Mouse (Mus musculus): ENCODE data around the gene Strip1.

Gene Strip1

GRCm38 (mm10) chr3:107594662-107595263 is 36.7 kb downstream of the Strip1 start, which contains the start of gene Alx3:
TSS of gene Alx3 (plus strand) at chr3:107595031.
- peak; percentile 50 for DNase-seq (ENCODE audit: extremely low spot score, low spot score)

DNA sequence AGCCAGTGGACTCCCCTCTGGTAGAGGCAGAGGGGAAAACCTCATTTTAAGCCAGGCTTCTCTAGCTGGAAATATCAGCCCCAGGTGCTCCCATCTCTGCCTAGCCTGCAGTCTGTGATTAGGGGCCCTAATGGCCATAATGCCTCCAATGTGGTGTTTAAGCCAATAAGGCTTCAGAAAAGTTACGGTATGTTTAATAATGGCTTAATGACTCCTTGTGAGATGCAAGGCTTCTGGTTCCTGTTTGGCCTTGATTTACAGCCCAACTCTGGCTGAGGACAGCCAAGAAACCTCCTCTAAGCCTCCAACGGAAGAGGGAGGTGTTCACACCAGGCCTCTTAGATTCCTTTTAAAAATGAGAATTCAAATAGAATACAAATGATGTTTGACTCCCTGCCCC is 37.9 kb downstream of the Strip1 start:
- DNase-seq (ENCODE audit: extremely low spot score, low spot score) = no peak

GRCm38 (mm10) chr3:107591612-107592011 is 39.9 kb downstream of the Strip1 start:
- DNase-seq (ENCODE audit: extremely low spot score, low spot score) = no peak

DNA sequence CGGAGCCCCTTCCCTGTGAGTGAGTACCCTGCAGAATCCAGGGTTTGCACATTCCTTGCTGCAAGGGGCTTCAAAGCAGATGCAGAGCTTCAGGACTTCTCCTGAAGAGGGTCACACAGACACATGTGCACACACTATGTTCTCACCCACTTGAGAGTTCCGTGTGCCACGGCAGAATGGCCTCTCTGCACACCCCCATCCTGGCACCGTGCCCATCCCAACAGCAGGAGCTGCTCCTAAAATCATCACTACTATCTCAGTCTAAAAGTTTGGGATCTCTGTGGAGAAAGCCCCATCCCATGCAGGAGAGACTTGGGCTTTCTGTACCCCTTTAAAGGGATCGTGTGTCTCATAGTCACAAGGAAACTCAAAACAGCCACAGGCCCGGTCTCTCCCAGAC is 45.0 kb downstream of the Strip1 start:
- no peak for DNase-seq (ENCODE audit: extremely low spot score, low spot score)

GRCm38 (mm10) chr3:107583893-107584292 is 47.6 kb downstream of the Strip1 start:
- DNase-seq (ENCODE audit: extremely low spot score, low spot score) = peak; percentile 44

- peak; percentile 68 for DNase-seq (ENCODE audit: extremely low spot score, low spot score)
Observed at GRCm38 (mm10) chr3:107582875-107583767, 48.4 kb downstream of the Strip1 start.

DNA sequence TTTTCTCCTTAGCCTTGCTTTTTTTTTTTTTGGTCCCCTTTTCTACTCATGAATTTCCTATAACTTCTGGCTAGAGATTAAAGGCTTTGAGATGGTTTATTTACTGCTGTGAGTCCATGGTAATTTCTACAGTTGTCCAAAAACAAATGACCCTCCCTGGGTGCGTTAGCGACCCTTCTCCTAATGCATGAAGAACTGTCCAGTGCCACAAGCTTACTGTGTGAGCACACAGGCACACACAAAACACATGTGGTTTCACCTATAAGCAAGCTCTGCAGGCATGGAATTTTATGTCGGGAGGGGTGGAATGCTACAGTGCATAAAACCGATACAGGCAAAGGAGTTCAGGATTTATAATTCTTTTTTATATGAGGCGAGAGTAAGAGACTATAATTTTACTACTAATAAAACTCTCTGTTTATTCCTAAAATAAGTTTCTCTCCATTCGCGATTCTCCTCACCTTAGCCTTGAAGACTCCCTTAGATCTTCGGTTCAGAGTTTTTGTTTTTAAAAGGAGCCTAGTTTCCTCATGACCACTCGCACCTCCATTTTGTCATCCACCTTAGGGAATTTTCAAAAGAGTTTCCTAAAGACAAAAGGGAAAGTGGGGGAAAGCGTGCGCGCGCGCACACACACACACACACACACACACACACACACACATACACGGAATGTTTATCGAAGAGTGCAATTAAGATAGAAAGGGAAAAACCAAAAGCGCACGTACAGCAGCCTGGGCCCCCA is 49.2 kb downstream of the Strip1 start:
- DNase-seq (ENCODE audit: extremely low spot score, low spot score) = no peak

DNA sequence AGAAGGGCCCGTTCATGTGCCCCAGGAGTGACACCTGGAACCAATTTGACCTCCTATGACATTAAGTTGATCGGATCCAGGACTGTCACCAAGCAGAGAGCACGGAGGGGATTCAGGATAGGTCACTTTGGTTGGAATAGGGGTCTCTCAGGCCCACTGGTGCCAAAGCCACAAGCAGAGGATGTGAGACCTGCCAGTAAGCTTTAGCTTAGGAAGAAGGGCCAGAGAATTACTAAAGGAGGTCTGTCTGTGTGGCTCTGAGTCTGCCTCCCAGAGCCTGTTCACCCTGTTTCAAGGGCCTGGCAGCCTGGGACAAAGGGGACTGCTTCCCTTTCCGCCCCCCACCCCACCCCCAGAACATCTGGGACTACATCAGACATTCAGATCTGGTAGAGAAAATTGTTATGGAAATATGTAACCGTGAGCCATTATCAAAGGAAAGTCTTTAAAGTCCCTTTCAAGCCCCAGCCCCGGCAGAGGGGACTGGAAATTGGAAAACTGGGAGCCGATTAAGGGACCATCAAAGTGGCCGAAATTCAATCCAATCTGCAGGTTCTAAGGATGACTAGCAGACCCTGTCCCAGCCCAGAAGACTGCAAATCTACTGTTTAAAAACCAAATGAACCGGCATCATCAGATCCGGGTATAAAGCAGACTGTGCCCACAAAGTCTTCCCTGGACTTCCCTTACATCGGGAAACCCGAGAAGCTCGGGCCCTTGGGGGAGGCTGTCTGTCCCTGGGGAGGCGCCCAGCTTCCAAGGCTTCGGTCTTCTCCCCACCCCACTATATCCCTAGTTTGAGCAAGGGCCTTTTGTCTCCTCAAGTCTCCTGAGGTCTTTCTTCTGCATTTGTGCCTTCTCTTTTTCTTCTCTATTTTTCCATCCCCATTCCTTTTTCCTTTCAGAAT is 50.1 kb downstream of the Strip1 start:
- peak; percentile 47 for DNase-seq (ENCODE audit: extremely low spot score, low spot score)

GRCm38 (mm10) chr3:107579466-107579865 is 52.0 kb downstream of the Strip1 start:
- peak; percentile 71 for DNase-seq (ENCODE audit: extremely low spot score, low spot score)

- DNase-seq (ENCODE audit: extremely low spot score, low spot score) = no peak
Observed at GRCm38 (mm10) chr3:107577810-107578390, 53.6 kb downstream of the Strip1 start.

- DNase-seq (ENCODE audit: extremely low spot score, low spot score) = no peak
Observed at GRCm38 (mm10) chr3:107576807-107577206, 54.7 kb downstream of the Strip1 start.

DNA sequence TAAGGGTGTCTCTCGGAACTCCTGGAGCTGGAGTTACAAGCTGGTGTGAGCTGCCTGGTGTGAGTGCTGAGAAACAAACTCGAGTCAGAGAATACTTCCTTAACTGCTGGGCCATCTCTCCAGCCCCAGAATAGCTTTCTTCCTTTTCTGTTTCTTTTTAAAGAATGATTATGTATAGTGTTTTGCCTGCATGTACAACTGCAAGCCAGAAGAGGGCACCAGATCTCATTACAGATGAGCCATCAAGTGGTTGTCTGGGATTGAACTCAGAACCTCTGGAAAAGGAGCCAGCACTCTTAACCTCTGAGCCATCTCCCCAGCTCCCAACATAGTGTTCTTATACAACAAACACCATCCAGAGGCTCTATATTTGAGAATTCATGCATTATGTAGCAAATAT is 60.3 kb downstream of the Strip1 start:
- DNase-seq (ENCODE audit: extremely low spot score, low spot score) = no peak

- DNase-seq (ENCODE audit: extremely low spot score, low spot score) = no peak
Observed at GRCm38 (mm10) chr3:107568721-107569120, 62.8 kb downstream of the Strip1 start.

DNA sequence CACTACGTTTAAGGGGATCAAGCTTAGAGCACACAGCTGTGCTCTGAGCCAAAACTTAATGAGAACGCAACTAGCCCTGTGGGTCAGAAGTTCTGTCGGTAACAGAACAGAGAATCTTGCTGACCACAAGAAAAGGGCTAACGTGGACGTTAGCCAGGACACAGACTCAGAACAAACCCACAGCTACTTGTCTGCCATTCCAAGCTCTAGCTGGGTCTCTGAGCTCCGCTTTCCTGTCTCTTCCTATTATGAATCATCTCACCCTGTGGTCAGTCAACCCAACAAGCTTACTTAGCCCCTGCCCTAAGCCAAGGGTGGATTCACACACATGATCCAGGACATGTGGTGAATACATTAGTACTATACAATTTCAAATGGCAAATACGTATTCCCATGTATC is 63.7 kb downstream of the Strip1 start:
- DNase-seq (ENCODE audit: extremely low spot score, low spot score) = no peak

- no peak for DNase-seq (ENCODE audit: extremely low spot score, low spot score)
Observed at GRCm38 (mm10) chr3:107565331-107565730, 66.2 kb downstream of the Strip1 start.

DNA sequence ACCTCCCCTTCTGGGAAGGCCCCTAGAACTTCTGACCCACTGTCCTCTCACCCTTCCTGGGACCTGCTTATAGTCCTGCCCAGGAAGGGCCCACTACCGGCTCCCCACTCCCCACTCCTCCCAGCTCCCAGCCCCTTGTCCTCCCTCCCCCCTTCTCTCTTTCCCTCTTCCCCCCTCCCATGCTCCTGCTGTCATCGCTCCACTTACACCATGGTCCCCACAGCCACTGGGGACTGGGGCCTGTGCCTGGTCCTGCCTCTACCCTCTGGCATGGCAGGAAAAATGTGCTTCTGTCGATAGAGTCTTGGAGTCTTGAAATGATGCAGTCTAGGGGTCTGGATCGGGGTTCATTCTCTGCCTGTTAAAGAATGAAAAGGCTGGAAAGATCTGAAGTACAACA is 67.6 kb downstream of the Strip1 start:
- no peak for DNase-seq (ENCODE audit: extremely low spot score, low spot score)

DNA sequence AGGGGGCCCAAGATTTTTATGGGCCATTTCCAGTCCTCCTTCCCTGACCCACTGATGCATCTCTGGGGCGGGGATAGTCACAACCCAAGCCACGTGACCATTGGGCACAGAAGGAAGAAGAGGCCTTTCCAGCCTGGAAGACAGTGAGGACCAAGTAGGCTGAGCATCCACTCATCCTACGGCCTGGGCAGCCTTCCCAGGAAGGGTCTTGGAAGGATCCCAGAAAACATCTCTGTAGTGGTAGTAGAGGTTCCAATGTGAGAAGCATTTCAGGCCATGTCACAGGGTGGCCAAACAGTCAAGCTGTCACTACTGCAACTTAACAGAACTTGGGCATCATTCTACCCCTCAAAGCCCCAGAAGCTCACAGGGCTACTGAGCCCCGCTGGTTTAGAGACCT is 68.9 kb downstream of the Strip1 start:
- no peak for DNase-seq (ENCODE audit: extremely low spot score, low spot score)

Data from neural tube, embryonic 10.5 days (tissue).